Mouse (Mus musculus): ENCODE measurements at regions not wholly inside any gene's neighbourhood (a gene's known extent, or its start where the extent isn't known, plus 50 kb on each side); places are given as distances from the start of the nearest gene placed in this dataset.

GRCm38 (mm10) chr13:25925685-25926084 is 655.4 kb upstream of the Nrsn1 start:
- TF ChIP-seq CTCF (IDR thresholded peaks at IDR 0.05; ENCODE audit: low read depth, low read length) (no peak), POLR2A (IDR thresholded peaks at IDR 0.05; ENCODE audit: insufficient read depth, low read length) (no peak), EP300 (IDR thresholded peaks at IDR 0.05; ENCODE audit: insufficient read depth, low read depth, low read length) (no peak)

Measured in ES-Bruce4 (cell line).